Mouse (Mus musculus) adrenal gland, postnatal 4 days (tissue): ENCODE results near the gene Faiml. TPM values are rescaled to one million over a fixed set of nuclear protein-coding genes. Genes with fewer than 3 reads are reported as not detected.

ENCODE experiments used
- DNase-seq, 2 experiments: peaks; one replicate each; pipeline ENCODE4 v3.0.0; 2021 to 2022; ENCODE audit warnings: low spot score in 2 of 2, mixed read lengths in 2 of 2
- total RNA-seq, 2 experiments: library from RNA; stranded (reverse); gene quantifications; 2 replicates each; pipeline ENCODE4 v1.2.3; 2021

Faiml gene
- total RNA-seq, 2 experiments from 2014 or later = not detected

- DNase-seq = no peak
Measured at GRCm38 (mm10) chr9:99180272-99180671, 56.8 kb downstream of the Faiml start.

Other genes starting within 250 kb of the Faiml start
- not detected for gene Gm1123, start 201.5 kb downstream of the Faiml start, total RNA-seq
- 10 to 100 TPM in 1 of 2 experiments, 1 to 10 TPM in 1; 9.4 to 10.2 TPM for gene Pik3cb, start 96.6 kb downstream of the Faiml start, total RNA-seq
- gene Cep70, start 6.1 kb upstream of the Faiml start, total RNA-seq = 10 to 100 TPM; 12.2 to 17.6 TPM
- 1 to 10 TPM in 1 of 2 experiments, under 1 TPM in 1; 0.59 to 1.2 TPM for gene Esyt3, start 121.3 kb upstream of the Faiml start, total RNA-seq
- gene Mras, start 200.1 kb upstream of the Faiml start, total RNA-seq = 10 to 100 TPM; 42.8 to 55.3 TPM
- not detected for gene Nme9, start 214.2 kb upstream of the Faiml start, total RNA-seq